Mouse (Mus musculus) MEL (cell line): Measurements from ENCODE around the gene Coq10b. TPM values are rescaled to one million over a fixed set of nuclear protein-coding genes. Genes with fewer than 3 reads are reported as not detected.

Source experiments
- DNase-seq: peaks from one replicate; pipeline ENCODE4 v3.0.0; 2011; ENCODE audit warnings: low read depth, low spot score
- H3K27ac ChIP-seq: 2 replicates; pipeline ENCODE4 v1.5.1; 2012; ENCODE audit warnings: low read depth, mild to moderate bottlenecking, control low read depth, low read length, moderate library complexity; ENCODE audit not compliant: control insufficient read depth
- H3K27me3 ChIP-seq, 2 experiments: fragments of 150-350 bp in 1 of 2; sonication (generic) in 1 of 2; 2 replicates each; pipeline ENCODE4 v1.6.1; 2012; ENCODE audit warnings: low read length in 2 of 2, mild to moderate bottlenecking in 2 of 2, improper control_type of control experiment in 1 of 2, moderate library complexity in 1 of 2; ENCODE audit not compliant: insufficient read depth in 2 of 2, control insufficient read depth in 1 of 2
- H3K36me3 ChIP-seq, 2 experiments: 2 replicates each; pipeline ENCODE4 v1.6.1; 2012 to 2014; ENCODE audit warnings: low read length in 2 of 2, improper control_type of control experiment in 1 of 2, inconsistent platforms in 1 of 2, mild to moderate bottlenecking in 1 of 2; ENCODE audit not compliant: insufficient read depth in 2 of 2, control insufficient read depth in 1 of 2
- H3K4me1 ChIP-seq, 2 experiments: fragments of 150-350 bp in 1 of 2; sonication (generic) in 1 of 2; 2 replicates each; pipeline ENCODE4 v1.6.1; 2012; ENCODE audit warnings: low read length in 2 of 2, improper control_type of control experiment in 1 of 2, mild to moderate bottlenecking in 1 of 2; ENCODE audit not compliant: insufficient read depth in 2 of 2, control insufficient read depth in 1 of 2
- H3K4me3 ChIP-seq, 2 experiments: fragments of 150-350 bp in 1 of 2; sonication (generic) in 1 of 2; 2 replicates each; pipeline ENCODE4 v1.5.1; 2012; ENCODE audit warnings: low read depth in 2 of 2, low read length in 2 of 2, mild to moderate bottlenecking in 2 of 2, moderate library complexity in 2 of 2, control low read depth in 1 of 2, improper control_type of control experiment in 1 of 2; ENCODE audit not compliant: control insufficient read depth in 1 of 2, insufficient read depth in 1 of 2
- H3K79me2 ChIP-seq: 2 replicates; pipeline ENCODE4 v1.6.1; 2012; ENCODE audit warnings: mild to moderate bottlenecking, low read length, moderate library complexity; ENCODE audit not compliant: control insufficient read depth, poor library complexity, insufficient read depth
- H3K9ac ChIP-seq: 2 replicates; pipeline ENCODE4 v1.6.1; 2012; ENCODE audit warnings: low read depth, mild to moderate bottlenecking, control low read depth, low read length, moderate library complexity; ENCODE audit not compliant: control insufficient read depth, poor library complexity, severe bottlenecking
- H3K9me3 ChIP-seq: fragments of 150-350 bp; sonication (generic); replicated peaks from 2 replicates; pipeline ENCODE4 v1.6.1; 2012; ENCODE audit warnings: mild to moderate bottlenecking, low read length, improper control_type of control experiment, moderate library complexity; ENCODE audit not compliant: insufficient read depth
- CHD1 ChIP-seq: IDR thresholded peaks from 2 replicates; pipeline ENCODE4 v1.6.1; 2012; ENCODE audit warnings: low read depth, mild to moderate bottlenecking, inconsistent platforms, low read length, improper control_type of control experiment
- CHD2 ChIP-seq: IDR thresholded peaks from 2 replicates; pipeline ENCODE4 v1.6.1; 2011; ENCODE audit warnings: low read length, improper control_type of control experiment
- ELF1 ChIP-seq: IDR thresholded peaks from 2 replicates; pipeline ENCODE4 v1.6.1; 2014; ENCODE audit warnings: low read depth, mild to moderate bottlenecking, inconsistent platforms, low read length, improper control_type of control experiment, moderate library complexity
- JUND ChIP-seq: IDR thresholded peaks from 2 replicates; pipeline ENCODE4 v1.6.1; 2011; ENCODE audit warnings: low read depth, mild to moderate bottlenecking, improper control_type of control experiment, low read length
- KAT2A ChIP-seq: conservative IDR thresholded peaks from 2 replicates; pipeline ENCODE4 v1.6.1; 2012; ENCODE audit warnings: low read depth, low read length, improper control_type of control experiment, inconsistent platforms
- MYB ChIP-seq: IDR thresholded peaks from 2 replicates; pipeline ENCODE4 v1.6.1; 2011; ENCODE audit warnings: mild to moderate bottlenecking, low read depth, low read length, improper control_type of control experiment
- MYC ChIP-seq: IDR thresholded peaks from 2 replicates; pipeline ENCODE4 v1.6.1; 2011; ENCODE audit warnings: low read depth, mild to moderate bottlenecking, low read length, improper control_type of control experiment, moderate library complexity
- NELFE ChIP-seq: IDR thresholded peaks from 2 replicates; pipeline ENCODE4 v1.6.1; 2011; ENCODE audit warnings: low read depth, low read length, improper control_type of control experiment
- POLR2A ChIP-seq, 2 experiments: IDR thresholded peaks; 2 replicates each; pipeline ENCODE4 v1.6.1; 2011 to 2012; ENCODE audit warnings: low read length in 2 of 2, mild to moderate bottlenecking in 2 of 2, control low read depth in 1 of 2, improper control_type of control experiment in 1 of 2, low read depth in 1 of 2, moderate library complexity in 1 of 2; ENCODE audit not compliant: control insufficient read depth in 1 of 2, insufficient read depth in 1 of 2, poor library complexity in 1 of 2
- POLR2AphosphoS2 ChIP-seq: IDR thresholded peaks from 2 replicates; pipeline ENCODE4 v1.6.1; 2011; ENCODE audit warnings: low read length, improper control_type of control experiment
- POLR2AphosphoS5 ChIP-seq: IDR thresholded peaks from 2 replicates; pipeline ENCODE4 v1.6.1; 2012; ENCODE audit warnings: low read depth, borderline replicate concordance, mild to moderate bottlenecking, inconsistent platforms, low read length, moderate library complexity, mixed read lengths
- RCOR1 ChIP-seq: IDR thresholded peaks from 2 replicates; pipeline ENCODE4 v1.6.1; 2012; ENCODE audit warnings: low read depth, mild to moderate bottlenecking, inconsistent platforms, low read length, improper control_type of control experiment
- SIN3A ChIP-seq: IDR thresholded peaks from 2 replicates; pipeline ENCODE4 v1.6.1; 2012; ENCODE audit warnings: low read length, improper control_type of control experiment, inconsistent platforms
- SMC3 ChIP-seq: IDR thresholded peaks from 2 replicates; pipeline ENCODE4 v1.6.1; 2011; ENCODE audit warnings: low read depth, low read length, improper control_type of control experiment
- UBTF ChIP-seq: IDR thresholded peaks from 2 replicates; pipeline ENCODE4 v1.6.1; 2012; ENCODE audit warnings: low read depth, mild to moderate bottlenecking, inconsistent platforms, low read length, improper control_type of control experiment, moderate library complexity, borderline replicate concordance; ENCODE audit not compliant: insufficient read depth
- ZMIZ1 ChIP-seq: IDR thresholded peaks from 2 replicates; pipeline ENCODE4 v1.6.1; 2012; ENCODE audit warnings: low read depth, mild to moderate bottlenecking, inconsistent platforms, low read length, improper control_type of control experiment, moderate library complexity
- ZNF384 ChIP-seq: IDR thresholded peaks from 2 replicates; pipeline ENCODE4 v1.6.1; 2012; ENCODE audit warnings: low read depth, mild to moderate bottlenecking, inconsistent platforms, low read length, improper control_type of control experiment
- polyA plus RNA-seq, 2 experiments: library from polyadenylated mRNA; stranded (reverse) in 1 of 2; unstranded in 1 of 2; fragments of >175 nt in 1 of 2; fragments of >200 nt in 1 of 2; gene quantifications; 2 replicates each; pipeline versions ENCODE4 v1.2.1 to v1.2.4; 2012; ENCODE audit warnings: low replicate concordance in 2 of 2, low read depth in 1 of 2; ENCODE audit not compliant: insufficient read length in 2 of 2, insufficient read depth in 1 of 2, missing spikeins in 1 of 2
- total RNA-seq: library from RNA; depleted of rRNA; stranded (reverse); fragments of 300-350 nt; gene quantifications from 2 replicates; pipeline ENCODE4 v1.2.3, GENCODE M21; 2012

The Coq10b gene
- total and polyA plus RNA-seq, 3 experiments = 9.8 to 84.6 (median 13.4) TPM

DNA sequence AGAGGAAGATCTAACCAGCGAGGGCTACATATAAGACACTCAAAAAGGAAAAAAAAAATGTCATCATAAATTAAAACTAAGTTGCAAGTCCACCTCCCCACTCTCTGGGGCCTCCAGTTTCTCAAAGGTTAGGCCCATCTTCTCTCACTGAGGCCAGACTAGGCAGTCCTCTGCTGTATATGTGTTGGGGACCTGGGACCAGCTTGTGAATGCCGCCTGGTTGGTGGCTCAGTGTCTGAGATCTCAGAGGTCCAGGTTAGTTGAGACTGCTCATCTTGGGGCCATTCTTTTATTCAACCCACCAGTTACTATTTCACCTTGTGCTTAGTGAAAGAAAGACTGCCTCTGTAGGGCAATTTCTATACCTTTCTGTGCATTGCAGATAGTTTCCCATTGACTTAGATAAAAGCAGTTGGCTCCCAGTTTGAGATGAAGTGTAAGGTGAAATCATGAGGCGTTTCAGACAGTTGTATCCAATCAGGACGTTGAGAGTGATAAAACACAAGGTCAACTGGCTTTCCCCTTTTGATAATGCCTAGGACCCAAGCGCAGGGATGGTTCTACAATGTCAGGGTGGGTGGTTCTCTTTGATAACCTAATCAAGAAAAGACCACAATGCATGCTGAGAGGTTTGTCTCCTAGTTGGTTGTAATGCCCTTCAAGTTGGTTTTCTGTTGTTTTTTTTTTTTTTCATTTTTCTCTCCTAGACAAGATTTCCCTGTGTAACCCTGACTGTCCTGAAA is 23.3 kb downstream of the Coq10b start (continued):
- peak; percentile 62; the same call in 1 of the 2 replicates for TF ChIP-seq ZMIZ1

DNA sequence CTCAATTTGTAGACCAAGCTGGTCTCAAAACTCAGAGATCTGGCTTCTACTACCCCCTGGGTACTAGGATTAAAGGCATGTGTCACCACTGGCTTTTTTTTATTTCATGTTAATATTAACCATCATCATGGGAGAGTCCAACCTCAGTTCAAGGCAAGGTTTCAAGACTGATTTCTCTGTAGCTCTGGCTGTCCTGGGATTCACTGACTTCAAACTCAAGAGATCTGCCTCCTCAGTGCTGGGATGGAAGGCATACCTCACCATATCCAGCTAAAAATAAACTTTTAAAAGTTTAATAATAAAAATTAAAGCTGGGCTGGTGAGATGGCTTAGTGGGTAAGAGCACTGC is 23.8 kb downstream of the Coq10b start:
- Histone ChIP-seq H3K9ac (no peak overlapping the region), H3K4me1 (peaks cover 7 to 19% of the 10 kb centered on the region in 2 experiments), H3K36me3 (peaks cover 13 to 50% of the 10 kb centered on the region in 2 experiments), H3K4me3 (no peak overlapping the region), H3K27me3 (no peaks in the 10 kb centered on the region), H3K79me2 (peaks cover 4% of the 10 kb centered on the region; the same call in 1 of the 2 replicates), H3K27ac (peak overlapping the region; percentile 63), H3K9me3 (no peaks in the 10 kb centered on the region)
- DNase-seq = no peak
- no peak for TF ChIP-seq ZNF384

DNA sequence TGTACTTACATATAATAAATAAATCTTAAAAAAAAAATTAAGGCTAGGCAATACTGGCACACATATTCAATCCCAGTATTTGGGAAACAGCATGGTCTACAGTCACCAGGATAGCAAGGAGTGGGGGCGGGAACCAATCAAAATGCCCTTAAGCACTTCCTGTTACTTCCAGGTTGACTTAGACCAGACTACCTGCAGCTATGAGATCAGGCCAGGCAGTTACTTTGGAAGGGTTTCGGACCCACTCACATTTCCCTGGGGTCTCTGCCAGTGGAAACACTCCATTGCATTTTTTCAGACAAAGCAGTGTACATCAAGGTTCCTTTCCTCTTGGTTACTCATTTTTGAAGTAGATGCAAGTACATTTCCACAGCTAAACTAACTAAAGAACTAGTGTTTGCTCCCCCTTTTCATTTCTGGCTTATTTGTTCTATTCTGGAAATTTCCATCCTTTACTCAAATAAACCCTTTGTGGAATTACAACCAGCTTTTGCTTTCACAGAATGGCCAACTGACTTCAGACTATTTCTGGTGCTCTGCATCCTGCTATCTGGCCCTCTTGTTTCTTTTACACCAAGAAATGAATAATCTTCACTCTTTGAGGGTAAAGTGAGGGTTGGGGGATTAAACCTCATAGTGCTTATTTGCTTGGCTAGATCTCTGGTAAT is 24.4 kb downstream of the Coq10b start:
- Histone ChIP-seq H3K4me3 (no peak overlapping the region), H3K27me3 (no peaks in the 10 kb centered on the region), H3K27ac (peak overlapping the region; percentile 63), H3K9me3 (no peaks in the 10 kb centered on the region), H3K79me2 (peaks cover 6% of the 10 kb centered on the region; the same call in 1 of the 2 replicates), H3K9ac (no peak overlapping the region), H3K4me1 (peaks cover 7 to 22% of the 10 kb centered on the region in 2 experiments), H3K36me3 (peaks cover 19 to 56% of the 10 kb centered on the region in 2 experiments)
- TF ChIP-seq SMC3 (peak; percentile 21), POLR2A (IDR thresholded peaks at IDR 0.05; ENCODE audit: control insufficient read depth in 1 of 2, insufficient read depth in 1 of 2, low read depth in 1 of 2, low read length in 2 of 2, poor library complexity in 1 of 2) (peak in 1 of 2 experiments; percentile 74; a peak in 2 of 4 replicates), SIN3A (0 out of 2 replicates have a peak, but pooled peaks have one; percentile 5), JUND (peak; percentile 44; the same call in 1 of the 2 replicates), CHD2 (peak; percentile 39; the same call in 1 of the 2 replicates), CHD1 (0 out of 2 replicates have a peak, but pooled peaks have one; percentile 40), ELF1 (no peak), UBTF (no peak), POLR2AphosphoS2 (peak; percentile 95), RCOR1 (no peak), NELFE (peak; percentile 41; the same call in 1 of the 2 replicates), ZMIZ1 (peak; percentile 20; the same call in 1 of the 2 replicates), KAT2A (no peak), POLR2AphosphoS5 (0 out of 2 replicates have a peak, but pooled peaks have one; percentile 44), MYB (no peak; the same call in 1 of the 2 replicates), MYC (no peak)
- peak; percentile 74 for DNase-seq
